Mouse (Mus musculus) midbrain, embryonic 14.5 days (tissue): ENCODE data around the gene E4f1. TPM values are rescaled to one million over a fixed set of nuclear protein-coding genes. Genes with fewer than 3 reads are reported as not detected.

Experiments used
- ATAC-seq: fragments of 200-750 bp; cut with Nextera tagmentation; 2 replicates; pipeline ENCODE4 v1.8.0; 2017; ENCODE audit warnings: moderate number of reproducible peaks, moderate library complexity; ENCODE audit not compliant: low FRiP score, low TSS enrichment
- DNase-seq: peaks from one replicate; pipeline ENCODE4 v3.0.0-alpha.2; 2015
- H3K27ac ChIP-seq: fragments of 300-500 bp; sonication (generic); replicated peaks from 2 replicates; pipeline ENCODE4 v1.5.1; 2014; ENCODE audit warnings: mild to moderate bottlenecking, low read depth, low read length, moderate library complexity
- H3K27me3 ChIP-seq: fragments of 300-500 bp; sonication (generic); 2 replicates; pipeline ENCODE4 v1.6.1; 2014; ENCODE audit warnings: low read length, control low read depth, mixed read lengths; ENCODE audit not compliant: control insufficient read depth, insufficient read depth
- H3K36me3 ChIP-seq: fragments of 300-500 bp; sonication (generic); 2 replicates; pipeline ENCODE4 v1.6.1; 2014; ENCODE audit warnings: low read length, control low read depth; ENCODE audit not compliant: control insufficient read depth, insufficient read depth
- H3K4me1 ChIP-seq: fragments of 300-500 bp; sonication (generic); 2 replicates; pipeline ENCODE4 v1.6.1; 2014; ENCODE audit warnings: mild to moderate bottlenecking, antibody characterized with exemption, low read length, control low read depth; ENCODE audit not compliant: control insufficient read depth, insufficient read depth
- H3K4me2 ChIP-seq: fragments of 300-500 bp; sonication (generic); 2 replicates; pipeline ENCODE4 v1.6.1; 2014; ENCODE audit warnings: mild to moderate bottlenecking, low read length, moderate library complexity
- H3K4me3 ChIP-seq: fragments of 300-500 bp; sonication (generic); replicated peaks from 2 replicates; pipeline ENCODE4 v1.5.1; 2014; ENCODE audit warnings: low read depth, low read length
- H3K9ac ChIP-seq: fragments of 300-500 bp; sonication (generic); replicated peaks from 2 replicates; pipeline ENCODE4 v1.6.1; 2014; ENCODE audit warnings: mild to moderate bottlenecking, low read length, moderate library complexity
- H3K9me3 ChIP-seq: fragments of 300-500 bp; sonication (generic); 2 replicates; pipeline ENCODE4 v1.6.1; 2016; ENCODE audit warnings: low read length, control low read depth, mixed read lengths; ENCODE audit not compliant: control insufficient read depth
- WGBS: fragments of 180-500 bp; shearing (Covaris S2); extraction: QIAGEN DNeasy Blood & Tissue Kit; methylation state at CpG from one replicate; pipeline ENCODE4 v1.1.7; 2014; 5-methylcytosine and 5-hydroxymethylcytosine counted together
- polyA plus RNA-seq: library from polyadenylated mRNA; unstranded; fragments of >200 nt; fragmentation: Nextera tagmentation; extraction: Ambion mirVana; gene quantifications from 2 replicates; pipeline ENCODE4 v1.2.1, GENCODE M21; 2014

The E4f1 gene
- polyA plus RNA-seq, 1 experiment from 2014 or later: 22.7 TPM

DNA sequence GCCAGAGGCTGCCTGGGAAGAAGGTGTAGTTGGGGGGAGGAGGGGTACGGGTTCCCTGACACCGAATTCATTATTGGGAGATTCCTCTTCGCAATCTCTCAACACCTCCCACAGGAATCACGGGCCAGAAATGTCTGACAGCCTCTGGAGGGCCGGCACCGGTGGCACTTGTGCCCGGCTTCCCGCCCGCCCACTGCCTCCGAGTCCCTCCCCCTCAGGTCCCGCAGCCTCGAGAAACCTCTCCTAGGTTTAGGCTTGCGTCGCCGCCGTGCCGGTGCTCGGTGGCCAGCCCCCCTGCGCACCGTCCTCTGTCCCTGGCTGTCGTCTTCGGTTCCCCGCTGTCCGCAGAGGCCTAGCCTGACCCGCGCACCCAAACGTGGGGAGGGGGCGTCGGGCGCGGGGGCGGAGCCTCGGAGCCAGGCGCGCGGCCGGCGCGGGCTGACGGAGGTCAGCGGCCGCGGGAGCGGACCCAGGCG, 18.1 kb upstream of the E4f1 start, which contains the start of gene Caskin1:
Gene Caskin1, plus strand, starts transcription at position 416 of the 476 bp plus-strand sequence.
- H3K36me3 ChIP-seq: no peaks in the 10 kb centered on the region
- peak within 1 kb of the TSS; percentile 93 for H3K4me3 ChIP-seq
- peaks cover 23% of the 10 kb centered on the region for H3K4me1 ChIP-seq
- H3K9ac ChIP-seq: peak within 1 kb of the TSS; percentile 94
- peak within 1 kb of the TSS; percentile 74 for H3K4me2 ChIP-seq
- DNase-seq (peak; percentile 82), ATAC-seq (peak; percentile 57)
- no peaks in the 10 kb centered on the region for H3K9me3 ChIP-seq
- H3K27ac ChIP-seq: peak within 1 kb of the TSS; percentile 96
- H3K27me3 ChIP-seq: no peaks in the 10 kb centered on the region
- under 1% methylated on average over 41 of the region's 45 CpGs for WGBS

GRCm38 (mm10) chr17:24485090-24485860, 15.2 kb upstream of the E4f1 start:
- Histone ChIP-seq H3K4me3 (no peak overlapping the region), H3K9ac (peak overlapping the region; percentile 37), H3K4me1 (peaks cover 17% of the 10 kb centered on the region), H3K27me3 (no peaks in the 10 kb centered on the region), H3K4me2 (no peak overlapping the region), H3K36me3 (no peaks in the 10 kb centered on the region), H3K27ac (peak overlapping the region; percentile 14; the same call in 1 of the 2 replicates), H3K9me3 (no peaks in the 10 kb centered on the region)
- peak; percentile 63 for DNase-seq
- WGBS: 42% methylated on average over 11 of the region's 11 CpGs
- ATAC-seq: no peak

GRCm38 (mm10) chr17:24483495-24483894, 13.4 kb upstream of the E4f1 start:
- no peaks in the 10 kb centered on the region for H3K36me3 ChIP-seq
- H3K9me3 ChIP-seq: no peaks in the 10 kb centered on the region
- WGBS: 81% methylated on average over 3 of the region's 3 CpGs
- DNase-seq (no peak), ATAC-seq (no peak)
- no peak overlapping the region for H3K9ac ChIP-seq
- H3K4me1 ChIP-seq: peaks cover 12% of the 10 kb centered on the region
- H3K4me2 ChIP-seq: no peak overlapping the region
- H3K27me3 ChIP-seq: no peaks in the 10 kb centered on the region
- no peak overlapping the region for H3K27ac ChIP-seq
- no peak overlapping the region for H3K4me3 ChIP-seq

DNA sequence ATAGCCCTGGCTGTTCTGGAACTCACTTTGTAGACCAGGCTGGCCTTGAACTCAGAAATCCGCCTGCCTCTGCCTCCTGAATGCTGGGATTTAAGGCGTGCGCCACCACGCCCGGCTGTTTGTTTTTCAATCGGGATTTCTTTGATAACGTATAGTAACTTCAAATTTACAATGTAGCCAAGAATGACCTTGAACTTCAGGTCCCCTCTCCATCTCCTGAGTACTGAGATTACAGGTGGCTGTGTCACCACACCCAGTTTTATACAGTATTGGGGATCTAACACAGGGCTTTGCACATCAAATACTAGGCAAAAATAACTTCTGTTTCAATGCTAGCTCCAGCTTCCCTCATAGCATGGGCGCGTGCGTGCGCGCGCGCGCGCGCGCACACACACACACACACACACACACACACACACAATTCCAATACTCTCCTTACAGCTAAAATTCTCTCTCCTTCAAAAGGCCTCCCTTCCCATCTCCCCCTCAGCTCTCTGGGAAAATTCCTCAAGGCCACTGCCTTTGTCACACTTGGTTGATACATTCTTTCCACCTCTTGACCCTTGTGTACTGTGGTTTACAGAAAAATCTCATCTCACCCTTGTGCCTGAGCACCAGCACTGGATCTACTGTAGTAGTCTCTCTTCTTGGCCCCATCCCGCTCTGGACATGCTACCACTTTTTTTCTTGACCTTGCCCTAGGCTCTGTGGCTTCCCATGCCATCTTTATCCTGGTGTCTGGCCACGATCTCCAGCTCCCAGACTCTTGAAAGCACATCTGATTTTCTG, 11.1 kb upstream of the E4f1 start:
- no peak overlapping the region for H3K27ac ChIP-seq
- H3K4me1 ChIP-seq: peaks cover 10% of the 10 kb centered on the region
- no peak overlapping the region for H3K4me3 ChIP-seq
- H3K27me3 ChIP-seq: no peaks in the 10 kb centered on the region
- H3K9me3 ChIP-seq: no peaks in the 10 kb centered on the region
- 93% methylated on average over 20 of the region's 20 CpGs for WGBS
- peaks cover 11% of the 10 kb centered on the region for H3K36me3 ChIP-seq
- no peak overlapping the region for H3K9ac ChIP-seq
- DNase-seq (no peak), ATAC-seq (no peak)
- H3K4me2 ChIP-seq: no peak overlapping the region

DNA sequence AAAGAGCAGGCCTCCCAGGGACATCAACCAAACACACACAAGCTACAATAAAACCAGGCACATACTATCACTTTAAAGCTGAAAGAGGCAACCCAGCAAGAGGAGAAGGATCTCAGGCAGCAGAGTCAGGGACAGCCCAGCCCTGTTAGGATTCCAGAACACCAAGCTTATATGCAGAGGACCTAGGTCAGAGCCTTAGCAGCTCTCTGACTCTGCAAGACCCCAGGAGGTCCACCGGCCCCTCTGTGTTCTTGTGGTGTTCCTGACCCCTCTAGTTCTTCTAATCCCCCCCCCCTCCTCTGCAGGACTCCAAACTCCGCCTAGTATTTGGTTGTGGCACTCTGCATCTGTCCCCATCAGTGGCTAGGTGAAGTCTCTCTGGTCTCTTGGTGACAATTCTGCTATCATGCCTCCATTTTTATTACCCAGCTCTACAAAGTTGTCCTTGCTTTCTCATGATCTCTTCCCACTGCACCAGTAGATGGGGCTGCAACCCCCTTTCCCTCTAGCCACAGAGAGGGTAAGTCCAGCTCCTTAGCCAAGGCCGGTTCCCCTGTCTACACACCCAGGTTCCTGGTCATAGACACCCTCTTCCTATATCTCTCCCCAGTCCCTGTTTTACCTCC, 10.2 kb upstream of the E4f1 start:
- Histone ChIP-seq H3K27ac (no peak overlapping the region), H3K27me3 (no peaks in the 10 kb centered on the region), H3K4me1 (peaks cover 7% of the 10 kb centered on the region), H3K9me3 (no peaks in the 10 kb centered on the region), H3K9ac (no peak overlapping the region), H3K4me2 (no peak overlapping the region), H3K4me3 (no peak overlapping the region), H3K36me3 (peaks cover 20% of the 10 kb centered on the region)
- DNase-seq (peak; percentile 20), ATAC-seq (no peak)
- WGBS: 26% methylated on average over 3 of the region's 3 CpGs

GRCm38 (mm10) chr17:24479431-24479830, 9.3 kb upstream of the E4f1 start:
- Histone ChIP-seq H3K4me1 (peaks cover 7% of the 10 kb centered on the region), H3K9me3 (no peaks in the 10 kb centered on the region), H3K36me3 (peaks cover 28% of the 10 kb centered on the region), H3K4me2 (peak overlapping the region; percentile 58), H3K27me3 (no peaks in the 10 kb centered on the region), H3K9ac (no peak overlapping the region), H3K4me3 (peak overlapping the region; percentile 63), H3K27ac (no peak overlapping the region)
- WGBS: 26% methylated on average over 1 of the region's 1 CpGs
- ATAC-seq (no peak), DNase-seq (no peak)

GRCm38 (mm10) chr17:24478663-24479380, 8.7 kb upstream of the E4f1 start, which contains the start of gene Mlst8:
Gene Mlst8 (minus strand): TSS chr17:24479078.
- peak within 1 kb of the TSS; percentile 63 for H3K4me3 ChIP-seq
- H3K27me3 ChIP-seq: no peaks in the 10 kb centered on the region
- DNase-seq: peak; percentile 98
- WGBS: under 1% methylated on average over 48 of the region's 48 CpGs
- H3K4me1 ChIP-seq: peaks cover 7% of the 10 kb centered on the region
- H3K27ac ChIP-seq: peak within 1 kb of the TSS; percentile 94
- no peaks in the 10 kb centered on the region for H3K9me3 ChIP-seq
- peaks cover 35% of the 10 kb centered on the region for H3K36me3 ChIP-seq
- peak; percentile 93 for ATAC-seq
- peak within 1 kb of the TSS; percentile 65 for H3K9ac ChIP-seq
- H3K4me2 ChIP-seq: peak within 1 kb of the TSS; percentile 58
